Mouse (Mus musculus) right cerebral cortex, postnatal 36 days (tissue): ENCODE data around the gene Prss57.

Experiments used
- DNase-seq, 2 experiments: peaks; one replicate each; pipeline ENCODE4 v3.0.0; 2022; ENCODE audit warnings: low spot score in 2 of 2, mixed read lengths in 1 of 2

Prss57 gene

GRCm38 (mm10) chr10:79807826-79808225 lies 17.1 kb upstream of the Prss57 start:
- DNase-seq, result no peak

- no peak for DNase-seq
Observed at GRCm38 (mm10) chr10:79806972-79807371, 16.2 kb upstream of the Prss57 start.

GRCm38 (mm10) chr10:79806331-79806730 lies 15.6 kb upstream of the Prss57 start:
- DNase-seq, result no peak

GRCm38 (mm10) chr10:79805636-79806035 lies 14.9 kb upstream of the Prss57 start:
- DNase-seq, result no peak

GRCm38 (mm10) chr10:79803716-79804323 lies 13.1 kb upstream of the Prss57 start:
- DNase-seq, result peak; percentile 93 to 95

GRCm38 (mm10) chr10:79802331-79802971 lies 11.7 kb upstream of the Prss57 start:
- peak in 1 of 2 experiments; percentile 57 for DNase-seq

- DNase-seq, result no peak
Observed at GRCm38 (mm10) chr10:79801837-79802236, 11.1 kb upstream of the Prss57 start.

- no peak for DNase-seq
Observed at GRCm38 (mm10) chr10:79800508-79800907, 9.7 kb upstream of the Prss57 start.

GRCm38 (mm10) chr10:79798289-79798928 lies 7.6 kb upstream of the Prss57 start:
- DNase-seq, result no peak

- no peak for DNase-seq
Observed at GRCm38 (mm10) chr10:79797326-79797725, 6.6 kb upstream of the Prss57 start.

GRCm38 (mm10) chr10:79795905-79796304 lies 5.1 kb upstream of the Prss57 start:
- no peak for DNase-seq

GRCm38 (mm10) chr10:79794491-79794931 lies 3.8 kb upstream of the Prss57 start:
- no peak for DNase-seq

GRCm38 (mm10) chr10:79793738-79794490 lies 3.2 kb upstream of the Prss57 start:
- DNase-seq, result peak; percentile 47 to 52

GRCm38 (mm10) chr10:79793051-79793737 lies 2.4 kb upstream of the Prss57 start, which contains the start of gene Palm:
TSS of gene Palm (plus strand) at chr10:79793572.
- DNase-seq, result peak; percentile 69 to 72

- no peak for DNase-seq
Observed at GRCm38 (mm10) chr10:79792339-79793040, 1.7 kb upstream of the Prss57 start.

GRCm38 (mm10) chr10:79789581-79789980 lies 1.2 kb downstream of the Prss57 start:
- DNase-seq, result no peak

- no peak for DNase-seq
Observed at GRCm38 (mm10) chr10:79788386-79789158, 2.2 kb downstream of the Prss57 start.

GRCm38 (mm10) chr10:79783920-79784800 lies 6.6 kb downstream of the Prss57 start:
- no peak for DNase-seq

GRCm38 (mm10) chr10:79783050-79783449 lies 7.7 kb downstream of the Prss57 start:
- no peak for DNase-seq
